Mouse (Mus musculus) bone marrow, adult 2 months (tissue): Measurements from ENCODE around the gene Susd4. TPM values are rescaled to one million over a fixed set of nuclear protein-coding genes. Genes with fewer than 3 reads are reported as not detected.
A peak's percentile ranks its signal among the peaks of the same experiment; 100 is the strongest.

Experiments used
- H3K27ac ChIP-seq: fragments of 200-500 bp; 2 replicates; pipeline ENCODE4 v1.5.1; 2012; ENCODE audit warnings: low read depth, mild to moderate bottlenecking, control low read depth, inconsistent platforms, low read length; ENCODE audit not compliant: control insufficient read depth, poor library complexity, insufficient read depth
- H3K4me1 ChIP-seq: fragments of 200-500 bp; 2 replicates; pipeline ENCODE4 v1.6.1; 2011; ENCODE audit warnings: low read length; ENCODE audit not compliant: control insufficient read depth, insufficient read depth
- H3K4me3 ChIP-seq: fragments of 200-500 bp; replicated peaks from 2 replicates; pipeline ENCODE3; 2011; ENCODE audit warnings: mild to moderate bottlenecking, low read depth, low read length, control low read depth; ENCODE audit not compliant: control insufficient read depth
- CTCF ChIP-seq: fragments of 200-500 bp; IDR thresholded peaks from 2 replicates; pipeline ENCODE4 v1.5.1; 2011; ENCODE audit warnings: low read length, control low read depth; ENCODE audit not compliant: control insufficient read depth, insufficient read depth
- POLR2A ChIP-seq: fragments of 200-500 bp; IDR thresholded peaks from 2 replicates; pipeline ENCODE4 v1.6.1; 2011; ENCODE audit warnings: low read depth, mild to moderate bottlenecking, control low read depth, low read length, borderline replicate concordance; ENCODE audit not compliant: control insufficient read depth
- WGBS: fragments of 180-500 bp; shearing (Covaris S2); methylation state at CpG from one replicate; pipeline ENCODE4 v1.1.7; 2018; 5-methylcytosine and 5-hydroxymethylcytosine counted together
- polyA plus RNA-seq: library from polyadenylated mRNA; stranded (reverse); fragments of >200 nt; gene quantifications from 2 replicates; pipeline ENCODE4 v1.2.4, GENCODE M21; 2011; ENCODE audit warnings: low replicate concordance; ENCODE audit not compliant: missing spikeins, insufficient read depth, insufficient read length

The Susd4 gene
- polyA plus RNA-seq, 1 experiment, result 1.00 TPM

GRCm38 (mm10) chr1:182918718-182919346 lies 155.2 kb downstream of the Susd4 start:
- Histone ChIP-seq H3K4me3 (no peak overlapping the region), H3K27ac (no peak overlapping the region), H3K4me1 (no peaks in the 10 kb centered on the region)
- TF ChIP-seq POLR2A (no peak), CTCF (no peak)
- 77% methylated on average over 8 of the region's 8 CpGs for WGBS

GRCm38 (mm10) chr1:182922824-182923223 lies 159.2 kb downstream of the Susd4 start:
- H3K4me1 ChIP-seq, result peaks cover 1% of the 10 kb centered on the region; the same call in 1 of the 2 replicates
- WGBS, result 21% methylated on average over 4 of the region's 4 CpGs
- TF ChIP-seq POLR2A, result no peak
- TF ChIP-seq CTCF, result no peak
- H3K27ac ChIP-seq, result no peak overlapping the region
- no peak overlapping the region for H3K4me3 ChIP-seq

GRCm38 (mm10) chr1:182926465-182926864 lies 162.8 kb downstream of the Susd4 start:
- no peak for TF ChIP-seq CTCF
- Histone ChIP-seq H3K4me3 (no peak overlapping the region), H3K27ac (no peak overlapping the region), H3K4me1 (peaks cover 1% of the 10 kb centered on the region; the same call in 1 of the 2 replicates)
- WGBS, result 83% methylated on average over 6 of the region's 6 CpGs

GRCm38 (mm10) chr1:182927878-182928851 lies 164.5 kb downstream of the Susd4 start:
- Histone ChIP-seq H3K4me1 (peaks cover 1% of the 10 kb centered on the region; the same call in 1 of the 2 replicates), H3K4me3 (peak overlapping the region; percentile 34), H3K27ac (no peak overlapping the region)
- no peak for TF ChIP-seq CTCF
- TF ChIP-seq POLR2A, result no peak
- WGBS, result 2% methylated on average over 19 of the region's 19 CpGs

GRCm38 (mm10) chr1:182935469-182935868 lies 171.8 kb downstream of the Susd4 start:
- no peak for TF ChIP-seq POLR2A
- no peak for TF ChIP-seq CTCF
- no peak overlapping the region for H3K4me3 ChIP-seq
- 25% methylated on average over 6 of the region's 6 CpGs for WGBS
- no peaks in the 10 kb centered on the region for H3K4me1 ChIP-seq
- no peak overlapping the region for H3K27ac ChIP-seq

GRCm38 (mm10) chr1:182937486-182938120 lies 173.9 kb downstream of the Susd4 start:
- WGBS, result 50% methylated on average over 10 of the region's 10 CpGs
- no peak overlapping the region for H3K4me3 ChIP-seq
- H3K4me1 ChIP-seq, result no peaks in the 10 kb centered on the region
- TF ChIP-seq CTCF, result no peak
- no peak for TF ChIP-seq POLR2A
- H3K27ac ChIP-seq, result no peak overlapping the region

- 84% methylated on average over 2 of the region's 2 CpGs for WGBS
- TF ChIP-seq POLR2A, result no peak
- no peak for TF ChIP-seq CTCF
- H3K27ac ChIP-seq, result no peak overlapping the region
Observed at GRCm38 (mm10) chr1:182941921-182942320, 178.3 kb downstream of the Susd4 start.

GRCm38 (mm10) chr1:182943911-182944310 lies 180.3 kb downstream of the Susd4 start:
- Histone ChIP-seq H3K4me3 (no peak overlapping the region), H3K27ac (no peak overlapping the region), H3K4me1 (peaks cover 2% of the 10 kb centered on the region; the same call in 1 of the 2 replicates)
- no peak for TF ChIP-seq CTCF
- no peak for TF ChIP-seq POLR2A
- WGBS, result 83% methylated on average over 3 of the region's 3 CpGs

More at GRCm38 (mm10) chr1:182941921-182942320, 178.3 kb downstream of the Susd4 start:
- peaks cover 2% of the 10 kb centered on the region; the same call in 1 of the 2 replicates for H3K4me1 ChIP-seq
- H3K4me3 ChIP-seq, result no peak overlapping the region
